ENCODE assay signal across 8 mouse cellular contexts in the genomic region with DNA sequence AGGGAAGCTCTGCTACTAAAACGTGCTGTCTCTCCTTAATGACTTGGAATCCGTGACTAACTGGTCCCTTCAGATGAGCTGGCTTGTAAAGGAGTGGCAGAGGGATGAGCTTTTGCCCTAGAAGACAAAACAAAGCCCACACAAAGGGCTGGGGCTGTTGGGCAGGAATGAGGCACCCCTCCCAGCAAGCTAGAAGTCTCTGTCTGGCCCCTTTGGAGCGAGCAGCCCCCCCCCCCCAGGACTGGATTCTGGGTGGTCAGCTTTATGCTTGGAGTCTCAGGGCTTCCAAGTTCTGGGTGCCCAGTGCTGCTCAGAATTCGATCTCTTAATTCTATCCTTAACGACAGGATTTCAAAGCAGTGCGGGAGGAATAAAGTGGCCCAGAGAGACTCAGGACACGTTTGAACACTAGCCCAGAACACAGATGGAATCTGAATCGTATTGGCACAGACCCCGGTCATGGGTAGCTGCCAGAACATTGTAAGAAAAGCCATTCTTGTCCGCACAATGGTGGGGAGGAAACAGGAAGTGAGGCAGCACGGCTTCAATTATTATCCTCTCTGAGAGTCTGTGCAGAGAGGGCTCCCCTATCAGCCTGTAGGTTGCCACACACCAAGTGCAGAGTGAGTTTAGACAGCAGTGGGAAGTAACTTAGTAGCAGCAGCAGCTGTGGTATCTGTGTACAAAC. TPM values are rescaled to one million over a fixed set of nuclear protein-coding genes. Genes with fewer than 3 reads are reported as not detected.
DNase-seq lines count a peak whose midpoint lies in the region; ATAC-seq and TF ChIP-seq lines count a peak whose summit lies in the region.

No protein-coding gene starts in this region.

- H3K9me3 ChIP-seq in heart, embryonic 10.5 days = no peaks in the 10 kb centered on the region
- H3K9me3 ChIP-seq in kidney, embryonic 15.5 days (replicated peaks) = no peaks in the 10 kb centered on the region
- no peaks in the 10 kb centered on the region for H3K9me3 ChIP-seq in limb, embryonic 11.5 days (ENCODE audit: control insufficient read depth, low read length)
- no peaks in the 10 kb centered on the region for H3K9me3 ChIP-seq in midbrain, embryonic 10.5 days (replicated peaks)

- peak overlapping the region; percentile 16 for H3K4me3 ChIP-seq in cerebellum, adult 2 months (replicated peaks; ENCODE audit: insufficient read depth, low read depth, low read length)
- no peak overlapping the region for H3K4me3 ChIP-seq in heart, embryonic 10.5 days
- H3K4me3 ChIP-seq in kidney, embryonic 15.5 days (replicated peaks) = no peak overlapping the region
- no peak overlapping the region for H3K4me3 ChIP-seq in limb, embryonic 11.5 days (ENCODE audit: low read depth, low read length)
- H3K4me3 ChIP-seq in midbrain, embryonic 10.5 days = peak overlapping the region; percentile 38
- no peak overlapping the region for H3K4me3 ChIP-seq in thymus, adult 2 months (ENCODE audit: control insufficient read depth, insufficient read depth, low read length)

- no peaks in the 10 kb centered on the region for H3K36me3 ChIP-seq in heart, embryonic 10.5 days
- H3K36me3 ChIP-seq in kidney, embryonic 15.5 days = no peaks in the 10 kb centered on the region
- H3K36me3 ChIP-seq in limb, embryonic 11.5 days (ENCODE audit: control insufficient read depth, insufficient read depth, low read length) = no peaks in the 10 kb centered on the region
- 0 out of 2 replicates have a peak, but pooled peaks cover 2% of the 10 kb centered on the region for H3K36me3 ChIP-seq in midbrain, embryonic 10.5 days
- no peaks in the 10 kb centered on the region for H3K36me3 ChIP-seq in thymus, adult 2 months (ENCODE audit: control insufficient read depth, insufficient read depth, low read length)

- TF ChIP-seq POLR2A in cerebellum, adult 2 months (IDR thresholded peaks at IDR 0.05; ENCODE audit: borderline replicate concordance, insufficient read depth, low read length) = no peak
- no peak for TF ChIP-seq POLR2A in thymus, adult 2 months (IDR thresholded peaks at IDR 0.05; ENCODE audit: control insufficient read depth, extremely low read depth, insufficient read depth, low read length, poor library complexity)

- H3K4me1 ChIP-seq in cerebellum, adult 2 months (ENCODE audit: control insufficient read depth, insufficient read depth, low read length) = peaks cover 15% of the 10 kb centered on the region; the same call in 1 of the 2 replicates
- no peaks in the 10 kb centered on the region for H3K4me1 ChIP-seq in heart, embryonic 10.5 days
- H3K4me1 ChIP-seq in kidney, embryonic 15.5 days = peaks cover 10% of the 10 kb centered on the region; the same call in 1 of the 2 replicates
- H3K4me1 ChIP-seq in limb, embryonic 11.5 days (ENCODE audit: control insufficient read depth, insufficient read depth, low read length) = no peaks in the 10 kb centered on the region
- H3K4me1 ChIP-seq in midbrain, embryonic 10.5 days = peaks cover 41% of the 10 kb centered on the region
- H3K4me1 ChIP-seq in thymus, adult 2 months (replicated peaks; ENCODE audit: control insufficient read depth, insufficient read depth, low read length) = no peaks in the 10 kb centered on the region

- H3K27ac ChIP-seq in cerebellum, adult 2 months (ENCODE audit: insufficient read depth, low read length) = peak overlapping the region; percentile 32
- H3K27ac ChIP-seq in heart, embryonic 10.5 days = peak overlapping the region; percentile 47; the same call in 1 of the 2 replicates
- H3K27ac ChIP-seq in kidney, embryonic 15.5 days = 0 out of 2 replicates have a peak overlapping the region, but pooled peaks have one; percentile 58
- no peak overlapping the region for H3K27ac ChIP-seq in limb, embryonic 11.5 days (replicated peaks; ENCODE audit: low read depth, low read length)
- H3K27ac ChIP-seq in midbrain, embryonic 10.5 days (replicated peaks) = peak overlapping the region; percentile 81
- no peak overlapping the region for H3K27ac ChIP-seq in thymus, adult 2 months (ENCODE audit: control insufficient read depth, insufficient read depth, low read length)

- no peaks in the 10 kb centered on the region for H3K27me3 ChIP-seq in cerebellum, adult 2 months (ENCODE audit: control insufficient read depth, insufficient read depth, low read length)
- H3K27me3 ChIP-seq in heart, embryonic 10.5 days (ENCODE audit: insufficient read depth, poor library complexity, severe bottlenecking) = no peaks in the 10 kb centered on the region
- H3K27me3 ChIP-seq in kidney, embryonic 15.5 days = no peaks in the 10 kb centered on the region
- no peaks in the 10 kb centered on the region for H3K27me3 ChIP-seq in limb, embryonic 11.5 days (ENCODE audit: control insufficient read depth, insufficient read depth, low read length)
- peaks cover 34% of the 10 kb centered on the region for H3K27me3 ChIP-seq in midbrain, embryonic 10.5 days (ENCODE audit: low read depth, poor library complexity, severe bottlenecking)
- H3K27me3 ChIP-seq in thymus, adult 2 months (ENCODE audit: control insufficient read depth, insufficient read depth, low read length) = no peaks in the 10 kb centered on the region

- 2% methylated on average over 11 of the region's 11 CpGs for WGBS in cerebellum, adult 2 months
- WGBS in heart, embryonic 10.5 days = 41% methylated on average over 11 of the region's 11 CpGs
- 21% methylated on average over 11 of the region's 11 CpGs for whole genome bisulfite sequencing in kidney, embryonic 15.5 days
- 42% methylated on average over 11 of the region's 11 CpGs for WGBS in limb, embryonic 11.5 days
- WGBS in midbrain, embryonic 10.5 days = 13% methylated on average over 11 of the region's 11 CpGs
- 31% methylated on average over 11 of the region's 11 CpGs for WGBS in thymus, adult 2 months

- H3K9ac ChIP-seq in kidney, embryonic 15.5 days = no peak overlapping the region
- H3K9ac ChIP-seq in limb, embryonic 11.5 days (ENCODE audit: low read length) = no peak overlapping the region

- no peak for TF ChIP-seq CTCF in cerebellum, adult 2 months (IDR thresholded peaks at IDR 0.05; ENCODE audit: borderline replicate concordance, insufficient read depth, low read depth, low read length)
- TF ChIP-seq CTCF in thymus, adult 2 months (IDR thresholded peaks at IDR 0.05; ENCODE audit: borderline replicate concordance, control insufficient read depth, extremely low read depth, insufficient read depth, low read length, poor library complexity) = no peak

- DNase-seq in cerebellum, adult 2 months = peak; percentile 94 to 95
- DNase-seq in fibroblast of lung, adult 2 months (ENCODE audit: low read depth) = peak; percentile 17
- DNase-seq in heart, embryonic 10.5 days (ENCODE audit: low spot score) = no peak
- no peak for DNase-seq in limb, embryonic 11.5 days (ENCODE audit: low spot score)
- DNase-seq in midbrain, embryonic 10.5 days (ENCODE audit: low spot score) = peak; percentile 72
- DNase-seq in skeletal muscle tissue, adult 2 months (ENCODE audit: low read depth, low spot score) = peak; percentile 38
- DNase-seq in thymus, adult 2 months = no peak

- ATAC-seq in kidney, embryonic 15.5 days (replicated peaks; ENCODE audit: low FRiP score) = peak; percentile 52
- 0 out of 2 replicates have a peak, but pooled peaks have one; percentile 7 for ATAC-seq in limb, embryonic 11.5 days (ENCODE audit: insufficient number of reproducible peaks, low FRiP score, low TSS enrichment, low read depth)

- H3K4me2 ChIP-seq in kidney, embryonic 15.5 days = peak overlapping the region; percentile 31; the same call in 1 of the 2 replicates
- no peak overlapping the region for H3K4me2 ChIP-seq in limb, embryonic 11.5 days (ENCODE audit: low read depth, severe bottlenecking)

RNA-seq across cellular contexts. Expression of a gene that starts 13.8 kb away (rescaled TPM):
- polyA plus RNA-seq in cerebellum, adult 2 months (2012; rRNA removed) = 35.8 and 37.6 TPM in 2 replicates
- polyA plus RNA-seq in heart, embryonic 10.5 days (2016; fragmentation: Nextera tagmentation; extraction: Ambion mirVana) = 1.6 and 3.8 TPM in 2 replicates
- 2.9 and 3.4 TPM in 2 replicates for polyA plus RNA-seq in kidney, embryonic 15.5 days (2015; fragmentation: Nextera tagmentation; extraction: Ambion mirVana)
- 28.6 and 38.6 TPM in 2 replicates for polyA plus RNA-seq in limb, embryonic 11.5 days (2014; fragmentation: Nextera tagmentation; extraction: Ambion mirVana)
- 65.1 and 66.1 TPM in 2 replicates for polyA plus RNA-seq in midbrain, embryonic 10.5 days (2016; fragmentation: Nextera tagmentation; extraction: Ambion mirVana)
- polyA plus RNA-seq in thymus, adult 2 months (2012; rRNA removed) = 1.6 and 2.0 TPM in 2 replicates

Comparison
In these comparisons a context has a peak if more than half of its experiments do, and no peak if none do; other contexts are left out.
1. DNase-seq: peak in cerebellum, adult 2 months (2 of 2), fibroblast of lung, adult 2 months (single experiment), midbrain, embryonic 10.5 days (single experiment) and skeletal muscle tissue, adult 2 months (single experiment); none in heart, embryonic 10.5 days (single experiment), limb, embryonic 11.5 days (single experiment) and thymus, adult 2 months (single experiment).
2. H3K27ac ChIP-seq: peak in cerebellum, adult 2 months (single experiment), heart, embryonic 10.5 days (single experiment), kidney, embryonic 15.5 days (single experiment) and midbrain, embryonic 10.5 days (single experiment); none in limb, embryonic 11.5 days (single experiment) and thymus, adult 2 months (single experiment).
3. H3K4me3 ChIP-seq: peak in cerebellum, adult 2 months (single experiment) and midbrain, embryonic 10.5 days (single experiment); none in heart, embryonic 10.5 days (single experiment), kidney, embryonic 15.5 days (single experiment), limb, embryonic 11.5 days (single experiment) and thymus, adult 2 months (single experiment).